Mouse (Mus musculus) layer of hippocampus, adult 2 months (tissue): Measurements from ENCODE around the gene Gm3727. TPM values are rescaled to one million over a fixed set of nuclear protein-coding genes. Genes with fewer than 3 reads are reported as not detected.
"Not testable (repeated sequence)": the region's sequence is repeated elsewhere in the genome, so short reads cannot be mapped to it uniquely, and the experiment has no call there.

Source experiments
- DNase-seq, 2 experiments: peaks; one replicate each; pipeline ENCODE4 v3.0.0; 2022; ENCODE audit warnings: low spot score in 2 of 2
- H3K27ac ChIP-seq: fragments of 200-600 bp; 2 replicates; pipeline ENCODE4 v1.8.1; 2022
- H3K4me3 ChIP-seq: fragments of 200-600 bp; 2 replicates; pipeline ENCODE4 v1.8.1; 2022; ENCODE audit warnings: mild to moderate bottlenecking
- CTCF ChIP-seq: fragments of 200-600 bp; conservative IDR thresholded peaks from 2 replicates; pipeline ENCODE4 v1.8.1; 2022; ENCODE audit warnings: antibody characterized with exemption, mild to moderate bottlenecking, moderate library complexity
- long read RNA-seq, 2 experiments: library from polyadenylated mRNA; stranded (forward); transcript quantifications; one replicate each; pipeline ENCODE4 v2.0.0; 2021; ENCODE audit warnings: borderline mapping rate in 2 of 2
- total RNA-seq, 2 experiments: library from RNA; stranded (reverse); gene quantifications; 2 replicates each; pipeline ENCODE4 v1.2.3; 2021

The Gm3727 gene
- total RNA-seq: not detected
- long read RNA-seq, experiment 1: 0 reads
- long read RNA-seq, experiment 2: 0 reads

GRCm38 (mm10) chr14:7264614-7265013 lies at the start of gene Gm3727:
Gene Gm3727 (minus strand): TSS chr14:7264714.
- not testable (repeated sequence) for H3K27ac ChIP-seq, H3K4me3 ChIP-seq, DNase-seq

- peak in 1 of 2 experiments; percentile 8 for DNase-seq
- peak; percentile 61 for TF ChIP-seq CTCF
- H3K27ac ChIP-seq, H3K4me3 ChIP-seq: not testable (repeated sequence)
These were observed 21.0 kb downstream of the Gm3727 start for GRCm38 (mm10) chr14:7243498-7243897.

Other genes with a start within 250 kb of the Gm3727 start
- under 1 TPM in 1 of 2 experiments, not detected in 1; 0.66 TPM for gene Gm10406, start 237.3 kb downstream of the Gm3727 start, total RNA-seq
- gene Gm3685, start 219.7 kb downstream of the Gm3727 start, total RNA-seq: not detected
- gene Gm3696, start 164.1 kb downstream of the Gm3727 start, total RNA-seq: 1 to 10 TPM; 3.1 to 3.4 TPM
- not detected for gene Gm6676, start 139.3 kb downstream of the Gm3727 start, total RNA-seq
- 1 to 10 TPM; 1.3 to 1.5 TPM for gene Gm3512, start 90.2 kb downstream of the Gm3727 start, total RNA-seq
- gene Gm16434, start 70.2 kb downstream of the Gm3727 start, total RNA-seq: not detected
- gene Gm3739, start 50.3 kb upstream of the Gm3727 start, total RNA-seq: 1 to 10 TPM in 1 of 2 experiments, under 1 TPM in 1; 0.66 to 1.0 TPM
- gene Gm5797, start 67.7 kb upstream of the Gm3727 start, total RNA-seq: not detected
- not detected for gene Gm8374, start 100.4 kb upstream of the Gm3727 start, total RNA-seq
- gene Gm3755, start 186.2 kb upstream of the Gm3727 start, total RNA-seq: under 1 TPM in 1 of 2 experiments, not detected in 1; 0.36 TPM
- gene Gm3752, start 219.0 kb upstream of the Gm3727 start, total RNA-seq: under 1 TPM; 0.41 to 0.81 TPM